Mouse (Mus musculus): ENCODE results near the gene Lcn4.
A peak's percentile ranks its signal among the peaks of the same experiment; 100 is the strongest.

The Lcn4 gene

DNA sequence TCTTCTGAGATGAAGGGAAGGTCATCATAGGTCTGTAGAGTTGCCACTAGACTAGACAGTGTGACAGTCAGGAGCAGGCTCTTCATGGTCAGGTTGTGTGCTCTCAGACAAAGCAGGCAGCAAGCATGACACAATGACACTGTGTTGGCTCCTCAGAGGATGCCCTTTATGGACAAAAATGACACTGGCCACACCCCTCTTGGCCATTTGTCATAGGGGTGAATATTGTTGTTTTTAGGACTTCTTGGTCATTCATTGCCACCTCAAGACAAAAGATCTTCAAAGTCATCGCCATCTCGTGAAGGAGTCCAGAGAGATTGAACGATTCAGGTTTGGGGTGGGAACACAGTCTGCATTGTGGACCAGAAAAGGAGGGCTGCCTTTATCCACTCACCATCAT lies at the start of gene Lcn4:
Gene Lcn4 (minus strand): TSS at position 101 of the 400 bp plus-strand sequence.
- no peak for DNase-seq (ENCODE audit: low spot score)

DNA sequence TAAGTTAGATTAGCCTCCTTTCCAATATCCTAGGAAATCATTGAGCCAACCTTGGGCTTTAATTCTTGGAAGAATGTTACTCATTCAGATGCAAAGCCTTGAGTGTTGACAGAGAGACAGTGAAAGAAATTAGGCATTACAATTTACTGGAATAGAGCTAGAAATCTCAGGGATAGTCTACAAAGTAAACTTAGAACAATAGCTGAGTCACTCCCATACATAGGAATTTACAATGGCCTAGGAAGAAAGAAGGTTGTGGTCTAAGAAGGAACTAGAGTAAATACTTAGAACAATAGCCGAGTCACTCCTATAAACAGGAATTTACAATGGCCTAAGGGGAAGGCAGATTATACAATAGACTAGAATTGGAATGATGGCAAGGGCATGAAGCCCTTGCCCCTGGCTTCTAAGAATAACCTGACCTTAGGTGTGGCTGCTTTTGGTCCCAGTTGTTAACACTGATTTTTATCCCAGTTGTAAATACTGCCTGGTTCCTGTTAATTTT lies 15.1 kb upstream of the Lcn4 start:
- DNase-seq (ENCODE audit: low spot score) = no peak

DNA sequence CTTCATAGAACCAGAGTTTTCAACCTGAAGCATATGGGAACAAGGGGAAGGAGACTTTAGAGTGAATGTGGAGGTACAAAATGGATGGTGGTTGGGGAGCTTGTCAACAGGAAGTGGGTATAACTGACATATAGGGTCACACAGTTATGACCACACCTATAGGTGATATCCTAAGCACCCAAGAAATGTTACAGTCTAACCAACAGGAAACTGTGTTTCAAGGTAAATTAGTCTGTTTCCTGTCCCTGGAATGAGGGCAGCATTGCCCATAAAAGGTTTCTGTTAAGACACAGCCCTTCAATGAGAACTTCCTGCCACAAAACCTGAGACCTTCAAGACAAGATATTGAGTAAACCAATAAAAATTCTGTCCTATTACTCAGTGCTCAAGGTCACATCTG lies 2.3 kb downstream of the Lcn4 start:
- no peak for DNase-seq (ENCODE audit: low spot score)

DNA sequence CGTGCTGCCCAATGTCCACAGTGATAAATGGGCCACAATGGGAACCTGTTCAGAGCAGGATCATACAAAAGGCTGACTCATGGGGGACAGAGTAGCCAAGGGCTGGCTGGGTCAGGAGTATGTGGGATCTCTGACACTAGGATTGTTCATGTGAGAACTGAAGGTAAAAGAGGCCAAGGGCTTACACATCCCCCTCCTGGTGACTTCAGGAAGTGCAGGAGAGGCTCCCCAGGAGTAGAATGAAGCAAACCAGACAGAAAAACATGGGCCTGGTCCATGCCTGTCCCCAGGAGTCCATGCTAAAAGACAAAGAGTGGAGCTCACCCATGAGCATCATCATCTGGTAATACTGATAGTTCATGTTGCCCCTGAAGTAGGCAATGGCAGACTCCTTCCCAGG lies 7.5 kb downstream of the Lcn4 start:
- DNase-seq (ENCODE audit: low spot score) = peak; percentile 64

DNA sequence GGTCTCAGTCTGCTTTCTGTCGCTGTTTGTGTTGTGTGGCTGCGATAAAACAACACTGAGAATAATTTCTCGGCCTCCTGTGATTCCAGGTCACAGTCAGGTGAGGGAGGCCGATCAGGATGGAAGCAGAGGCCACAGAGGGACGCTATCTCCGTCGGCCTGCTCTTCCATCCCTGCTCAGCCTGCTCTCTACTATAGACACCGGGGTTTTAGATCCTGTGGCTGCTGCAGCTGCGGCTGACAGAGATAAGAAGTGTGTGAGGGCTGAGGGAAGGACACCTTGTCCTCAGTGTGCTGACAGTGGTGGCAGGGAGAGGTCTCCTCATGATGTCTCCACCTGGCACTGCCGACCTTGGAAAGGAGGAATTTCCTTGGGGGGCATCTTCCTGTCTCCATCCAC lies 8.0 kb downstream of the Lcn4 start:
- DNase-seq (ENCODE audit: low spot score) = no peak

DNA sequence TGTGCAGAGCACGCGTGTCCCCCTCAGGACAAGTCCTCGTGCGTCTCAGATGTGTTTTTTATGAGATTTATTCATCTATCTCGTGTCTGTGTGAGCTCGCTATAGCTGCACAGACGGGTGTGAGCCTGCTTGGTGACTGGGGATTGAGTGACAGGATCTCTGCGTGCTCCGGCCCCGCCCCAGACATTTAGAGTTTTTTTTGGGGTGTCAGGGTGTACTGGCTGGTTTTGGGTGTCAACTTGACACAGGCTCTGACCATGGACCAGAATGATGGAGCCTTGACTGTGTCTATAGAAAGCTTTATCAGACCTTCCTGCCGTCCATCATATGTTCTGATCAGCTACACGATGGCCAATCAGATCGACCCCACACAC lies 8.6 kb downstream of the Lcn4 start:
- no peak for DNase-seq (ENCODE audit: low spot score)

DNA sequence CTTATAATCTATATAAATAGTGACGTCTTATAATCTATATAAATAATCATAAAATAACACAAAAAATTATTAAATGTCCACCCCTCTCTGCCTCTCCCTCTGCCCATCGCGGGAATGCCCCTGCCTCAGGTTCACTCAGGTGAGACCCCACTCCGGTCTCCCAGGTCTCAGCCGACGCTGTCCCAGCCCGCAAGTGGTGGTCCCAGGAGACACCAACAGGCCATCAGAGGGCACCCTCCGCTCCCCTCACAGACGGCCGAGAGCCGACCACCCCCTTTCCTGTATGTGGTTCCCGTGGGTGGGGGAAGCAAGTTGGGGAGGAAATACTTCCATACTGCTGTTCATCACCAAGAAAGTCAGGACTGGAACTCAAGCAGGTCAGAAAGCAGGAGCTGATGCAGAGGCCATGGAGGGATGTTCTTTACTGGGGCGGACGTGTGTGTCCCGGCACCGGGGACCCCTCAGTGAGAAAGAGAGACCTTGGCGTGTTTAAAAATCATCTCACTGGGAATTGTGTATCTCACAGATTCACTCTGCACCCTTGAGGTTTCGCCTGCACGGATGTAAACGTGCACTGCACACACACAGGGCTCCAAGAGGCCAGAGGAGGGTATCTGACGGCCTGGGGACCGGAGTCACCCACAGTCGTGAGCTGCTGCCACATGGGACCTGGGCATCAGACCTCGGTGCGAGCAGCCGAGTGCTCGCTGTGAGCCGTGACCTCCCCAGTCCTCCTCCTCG lies 9.1 kb downstream of the Lcn4 start:
- no peak for DNase-seq (ENCODE audit: low spot score)

DNA sequence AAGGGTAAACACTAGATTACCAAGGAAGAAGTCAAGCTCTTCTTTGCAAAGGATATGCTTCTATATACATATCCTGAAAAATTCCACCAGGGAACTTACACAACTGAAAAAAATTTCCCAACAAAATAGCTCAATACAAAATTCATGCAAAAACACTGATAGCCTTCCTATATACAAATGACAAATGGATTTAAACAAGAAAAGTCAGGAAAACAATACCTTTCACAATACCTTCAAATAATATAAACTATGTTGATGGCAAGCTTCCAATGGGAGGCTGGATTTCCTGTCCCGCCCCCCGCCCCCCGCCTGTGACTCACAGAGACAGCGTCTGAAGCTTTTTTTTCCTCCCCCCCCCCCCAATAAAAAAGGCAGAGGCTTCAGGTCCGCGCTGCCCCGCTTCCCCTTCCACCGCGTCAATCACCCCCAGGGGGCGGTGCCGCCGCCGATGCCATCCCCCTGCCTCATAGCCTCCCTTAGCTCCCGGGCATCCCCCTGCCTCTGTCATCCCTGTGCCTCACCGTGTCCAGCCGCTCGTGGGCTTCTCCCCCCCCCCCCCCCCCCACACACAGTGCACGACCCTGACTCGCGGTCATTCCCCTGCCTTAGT lies 9.8 kb downstream of the Lcn4 start:
- DNase-seq (ENCODE audit: low spot score) = no peak

DNA sequence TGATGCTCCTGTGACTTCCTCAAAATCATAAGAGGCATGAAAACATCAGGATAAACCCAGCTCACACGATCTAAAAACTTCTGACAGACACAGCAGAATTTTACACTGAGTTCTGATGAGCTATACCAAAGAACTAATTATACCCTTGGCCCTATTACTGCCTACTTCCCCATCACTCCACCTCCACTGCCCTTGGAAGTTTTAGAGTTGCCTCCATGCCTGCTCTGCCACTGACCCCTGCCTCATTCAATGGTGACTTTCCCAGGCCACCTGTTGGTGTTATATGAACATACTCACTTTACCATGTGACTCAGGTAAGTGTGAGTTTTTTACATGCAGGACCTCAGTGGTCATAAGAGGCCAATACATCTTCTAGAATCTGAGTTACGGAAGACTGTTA lies 13.7 kb downstream of the Lcn4 start:
- DNase-seq (ENCODE audit: low spot score) = no peak

DNA sequence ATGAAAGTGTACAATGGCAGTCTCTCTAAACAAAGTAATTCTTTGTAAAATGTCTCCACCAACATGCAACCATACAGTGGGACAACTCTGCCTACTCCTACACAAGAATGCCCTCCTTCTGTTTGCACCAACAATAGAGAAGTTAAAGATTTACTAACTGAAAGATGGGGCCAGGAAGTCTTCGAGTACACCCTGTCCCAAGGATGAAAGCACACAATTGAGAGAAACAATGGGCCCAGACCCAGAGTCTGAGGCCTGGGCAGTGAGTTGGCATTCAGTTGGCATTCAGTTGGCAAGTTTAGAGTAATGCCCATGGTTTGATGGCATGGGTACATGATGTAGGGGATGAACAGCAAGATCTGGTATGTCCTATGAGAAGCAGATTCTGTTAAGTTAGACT lies 16.4 kb downstream of the Lcn4 start:
- DNase-seq (ENCODE audit: low spot score) = no peak

DNA sequence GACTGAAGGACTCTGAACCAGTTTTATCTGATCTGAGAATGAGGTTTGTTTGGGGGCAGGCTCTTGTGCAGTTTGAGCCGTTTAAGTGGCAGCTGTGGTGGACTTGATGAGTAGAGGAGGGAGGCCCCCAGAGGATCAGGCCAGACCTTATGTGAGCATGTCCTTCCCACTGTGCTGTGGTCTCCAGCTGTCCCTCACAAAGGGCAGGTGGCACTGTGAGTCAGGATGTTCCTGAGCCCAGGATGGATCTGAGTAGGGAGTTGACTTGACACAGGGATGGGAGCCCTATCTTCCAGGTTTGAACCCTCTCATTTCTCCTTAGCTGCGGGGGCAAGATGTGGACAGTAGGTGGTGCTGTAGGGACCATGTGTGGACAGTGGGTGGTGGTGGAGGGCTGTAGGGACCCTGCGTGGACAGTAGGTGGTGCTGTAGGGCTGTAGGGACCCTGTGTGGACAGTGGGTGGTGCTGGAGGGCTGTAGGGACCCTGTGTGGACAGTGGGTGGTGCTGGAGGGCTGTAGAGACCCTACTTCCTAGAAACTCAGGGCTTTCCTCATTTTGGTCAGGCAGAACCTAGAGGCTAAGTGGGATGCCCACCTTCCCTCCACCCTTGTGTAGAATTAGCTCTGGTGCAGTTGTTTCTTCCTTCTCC lies 24.3 kb downstream of the Lcn4 start:
- peak; percentile 87 for DNase-seq (ENCODE audit: low spot score)

DNA sequence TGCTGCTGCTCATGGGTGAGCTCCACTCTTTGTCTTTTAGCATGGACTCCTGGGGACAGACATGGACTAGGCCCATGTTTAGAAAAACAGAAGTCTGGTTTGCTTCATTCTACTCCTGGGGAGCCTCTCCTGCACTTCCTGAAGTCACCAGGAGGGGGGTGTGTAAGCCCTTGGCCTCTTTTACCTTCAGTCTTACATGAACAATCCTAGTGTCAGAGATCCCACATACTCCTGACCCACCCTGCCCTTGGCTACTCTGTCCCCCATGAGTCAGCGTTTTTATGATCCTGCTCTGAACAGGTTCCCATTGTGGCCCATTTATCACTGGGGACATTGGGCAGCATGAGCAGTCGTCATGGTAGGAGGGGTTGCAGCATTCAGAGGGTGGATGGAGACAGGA lies 27.1 kb downstream of the Lcn4 start:
- peak; percentile 66 for DNase-seq (ENCODE audit: low spot score)

DNA sequence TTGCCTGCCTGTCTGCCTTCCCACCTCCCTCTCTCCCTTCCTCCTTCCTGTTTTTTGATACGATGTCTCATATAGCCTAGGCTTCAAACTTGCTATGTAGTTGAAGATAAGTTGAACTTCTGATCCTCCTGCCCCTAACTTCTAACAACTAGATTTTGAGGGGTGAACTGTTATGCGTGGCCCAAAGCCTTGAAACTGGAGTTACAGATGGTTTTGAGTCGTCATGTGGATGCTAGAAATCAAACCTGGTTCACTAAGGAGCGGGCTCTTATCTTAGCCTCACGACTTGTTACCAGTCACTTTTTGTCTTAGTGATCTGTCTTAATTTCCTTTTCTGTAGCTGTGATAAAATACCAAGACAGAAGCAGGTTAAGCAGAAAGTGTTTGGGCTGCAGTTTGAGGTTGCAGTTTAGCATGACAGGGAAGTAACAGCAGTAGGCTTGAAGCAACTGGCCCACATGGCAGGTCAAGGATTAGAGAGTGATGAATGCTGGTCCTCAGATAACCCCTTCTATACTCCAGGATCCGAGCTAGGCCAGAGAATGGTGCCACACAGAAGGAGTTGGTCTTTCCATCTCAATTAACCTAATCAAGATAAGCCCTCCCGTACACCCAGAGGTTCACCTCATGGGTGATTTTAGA lies 30.0 kb downstream of the Lcn4 start:
- no peak for DNase-seq (ENCODE audit: low spot score)

DNA sequence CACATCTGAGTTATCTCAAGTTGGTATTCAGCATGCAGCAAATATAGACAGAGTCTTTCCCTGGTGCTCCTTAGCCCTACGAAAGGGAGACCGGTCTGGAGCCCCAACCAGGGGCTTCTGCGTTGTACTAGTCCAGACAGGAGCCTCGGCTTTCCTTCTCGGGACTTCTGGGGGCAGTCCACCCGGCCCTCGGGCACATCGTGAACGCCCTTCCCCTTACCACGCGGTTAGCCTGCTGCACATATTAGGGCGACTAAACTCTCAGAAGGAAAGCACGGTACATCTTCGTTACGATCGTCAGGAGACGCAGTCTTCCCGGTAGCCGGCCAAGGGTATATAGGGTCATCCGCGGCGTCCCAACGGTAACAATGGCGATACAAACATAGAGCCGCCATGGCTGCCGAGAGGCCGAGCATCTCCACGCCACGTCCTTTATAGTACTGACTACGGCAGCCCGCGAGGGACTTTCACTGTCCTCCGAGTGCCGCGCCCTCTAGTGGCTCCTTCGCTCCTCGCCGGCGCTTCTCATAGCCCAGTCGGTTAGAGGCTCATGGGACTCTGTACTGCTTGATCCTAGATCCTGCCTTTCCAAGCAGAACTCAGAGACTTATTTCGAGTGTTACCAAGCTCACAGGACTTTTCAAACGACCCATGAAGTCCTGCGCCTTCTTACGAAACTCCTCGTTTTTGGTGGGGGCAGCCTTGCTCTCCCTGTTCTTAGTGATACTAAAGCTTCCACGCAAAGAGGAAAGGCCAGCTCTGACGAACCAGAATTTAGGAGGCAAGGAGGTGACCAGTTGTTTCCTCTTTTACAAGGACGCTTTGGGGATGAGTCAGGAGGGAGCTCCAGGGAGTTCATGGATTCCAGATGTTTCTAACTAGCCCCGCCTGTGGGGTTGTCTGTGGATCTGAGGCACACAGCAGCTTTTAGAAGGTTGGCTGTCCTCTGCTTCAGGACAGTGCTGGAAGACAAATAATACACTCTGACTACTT lies 30.9 kb downstream of the Lcn4 start:
- peak; percentile 96 for DNase-seq (ENCODE audit: low spot score)

DNA sequence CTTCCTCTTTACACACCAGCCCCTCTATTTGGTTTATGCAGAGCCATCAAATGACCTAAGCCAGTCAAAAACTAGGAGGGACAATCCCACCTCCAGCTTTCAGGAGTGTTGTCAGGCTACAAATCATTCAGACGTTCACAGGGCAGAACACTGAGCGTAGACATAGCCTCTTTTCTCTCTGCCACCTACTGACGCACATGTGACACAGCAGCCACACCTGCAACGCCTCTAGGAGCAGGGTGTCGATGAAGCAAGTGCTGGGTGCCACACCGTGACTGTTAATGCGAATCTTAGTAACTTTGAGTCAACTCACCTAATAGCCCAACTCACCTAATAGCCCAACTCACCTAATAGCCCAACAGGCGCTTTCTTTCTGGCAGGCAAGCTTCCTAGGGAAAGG lies 32.0 kb downstream of the Lcn4 start:
- peak; percentile 68 for DNase-seq (ENCODE audit: low spot score)

DNA sequence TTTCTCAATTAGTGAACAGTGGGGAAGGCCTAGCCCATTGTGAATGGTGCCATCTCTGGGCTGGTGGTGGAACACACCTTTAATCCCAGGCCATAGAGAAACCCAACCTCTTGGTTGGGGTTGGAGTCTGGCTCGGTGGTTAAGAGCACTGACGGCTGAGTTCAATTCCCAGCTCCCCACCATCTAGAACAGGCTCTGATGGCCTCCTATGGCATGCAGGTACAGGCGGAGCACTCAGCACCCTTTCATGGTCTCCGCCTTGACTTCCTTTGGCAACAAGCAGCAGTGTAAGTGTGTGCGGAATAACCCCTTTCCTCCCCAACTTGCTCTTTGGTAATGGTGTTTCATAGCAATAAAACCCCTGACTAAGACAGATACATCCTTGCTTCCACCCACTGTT lies 32.5 kb downstream of the Lcn4 start:
- DNase-seq (ENCODE audit: low spot score) = peak; percentile 37

DNA sequence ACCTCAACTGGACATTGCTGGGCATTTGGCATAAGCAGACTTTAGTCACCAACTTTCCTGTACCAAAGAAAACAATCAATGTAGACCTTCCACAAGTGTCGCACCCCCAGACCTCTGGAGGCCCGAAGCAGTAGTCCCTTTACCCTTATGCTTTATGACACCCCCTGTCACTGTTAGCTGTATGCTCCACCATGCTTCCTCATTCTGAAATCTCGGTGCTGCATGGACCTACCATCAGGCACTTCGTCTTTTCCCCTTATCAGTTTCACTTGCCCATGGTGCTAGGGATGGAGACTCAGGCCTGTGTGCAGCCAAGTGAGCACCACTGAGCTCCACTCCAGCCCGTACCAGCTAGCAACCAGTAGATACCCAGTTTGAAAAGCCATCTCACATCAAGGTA lies 33.0 kb downstream of the Lcn4 start:
- no peak for DNase-seq (ENCODE audit: low spot score)

DNA sequence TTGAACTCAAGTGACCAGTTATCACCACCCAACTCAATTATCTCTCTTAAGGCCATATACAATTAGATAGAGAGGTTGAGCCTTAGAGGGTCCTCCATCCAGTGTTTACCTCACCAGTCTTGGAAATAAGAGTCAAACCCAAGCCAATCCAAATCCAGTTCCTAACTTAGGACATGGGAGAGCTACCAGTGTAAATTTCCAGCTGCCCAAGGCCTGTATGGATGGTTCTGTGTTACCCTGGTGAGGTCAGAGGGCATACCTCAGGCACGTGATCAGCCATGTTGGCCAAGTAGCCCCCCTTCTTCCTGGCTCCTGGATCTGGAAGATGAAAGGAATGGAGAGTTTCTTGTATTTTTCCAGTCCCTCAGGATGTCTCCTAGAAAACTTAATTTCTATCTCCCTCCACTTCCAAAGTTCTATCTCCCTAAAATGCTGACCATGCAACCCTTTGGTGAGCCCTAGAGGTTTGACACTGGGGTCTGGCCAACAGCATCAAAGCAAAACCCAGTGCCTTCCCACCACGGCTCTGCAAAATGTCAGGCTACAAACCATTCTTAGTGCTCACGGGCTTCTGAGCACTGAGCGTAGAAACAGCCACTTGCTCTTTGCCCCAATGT lies 33.7 kb downstream of the Lcn4 start:
- DNase-seq (ENCODE audit: low spot score) = no peak

DNA sequence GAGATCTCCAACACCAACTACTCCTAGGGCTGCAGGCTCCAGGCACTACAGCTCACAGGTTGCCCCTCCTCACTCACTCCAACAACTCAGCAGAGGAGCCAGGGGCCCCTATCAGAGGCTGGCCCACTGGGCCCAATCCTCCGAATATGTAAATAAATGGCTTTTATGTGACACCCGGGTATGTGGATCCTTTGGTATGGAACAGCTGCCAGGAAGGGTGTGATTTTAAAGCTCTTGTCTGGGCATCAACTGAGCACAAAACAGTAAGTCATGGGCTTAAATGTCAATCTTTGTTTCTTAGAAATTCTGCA lies 34.8 kb downstream of the Lcn4 start:
- DNase-seq (ENCODE audit: low spot score) = no peak

DNA sequence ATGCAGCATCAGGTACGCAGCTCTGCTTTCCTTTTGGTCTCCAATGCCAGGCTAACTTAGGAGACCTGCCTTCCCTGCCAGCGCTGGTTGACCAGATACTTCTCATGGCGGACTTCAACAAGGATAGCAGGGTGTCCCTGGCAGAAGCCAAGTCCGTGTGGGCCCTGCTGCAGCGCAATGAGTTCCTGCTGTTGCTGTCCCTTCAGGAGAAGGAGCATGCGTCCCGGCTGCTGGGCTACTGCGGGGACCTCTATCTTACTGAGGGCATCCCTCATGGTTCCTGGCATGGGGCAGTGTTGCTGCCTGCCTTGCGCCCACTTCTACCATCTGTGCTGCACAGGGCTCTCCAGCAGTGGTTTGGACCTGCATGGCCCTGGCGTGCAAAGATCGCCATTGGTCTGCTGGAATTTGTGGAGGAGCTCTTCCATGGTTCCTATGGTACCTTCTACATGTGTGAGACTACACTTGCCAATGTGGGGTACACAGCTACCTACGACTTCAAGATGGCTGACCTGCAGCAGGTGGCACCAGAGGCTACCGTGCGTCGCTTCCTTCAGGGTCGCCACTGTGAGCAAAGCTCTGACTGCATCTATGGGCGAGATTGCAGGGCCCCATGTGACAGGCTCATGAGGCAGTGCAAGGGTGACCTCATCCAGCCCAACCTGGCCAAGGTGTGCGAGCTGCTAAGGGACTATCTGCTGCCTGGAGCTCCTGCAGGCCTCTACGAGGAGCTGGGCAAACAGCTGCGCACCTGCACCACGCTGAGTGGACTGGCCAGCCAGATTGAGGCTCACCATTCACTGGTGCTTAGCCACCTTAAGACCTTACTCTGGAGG lies 35.4 kb downstream of the Lcn4 start:
- DNase-seq (ENCODE audit: low spot score) = no peak

Data from adipocyte (in vitro differentiated cells).